In genomic region chr10:4460201-4460600, GRCm38 (mm10) we compare ENCODE assay signal across 22 mouse cellular contexts. TPM values are rescaled to one million over a fixed set of nuclear protein-coding genes. Genes with fewer than 3 reads are reported as not detected.
DNase-seq lines count a peak whose midpoint lies in the region; ATAC-seq lines count a peak whose summit lies in the region.
"Had no signal": no experiment of that assay in that cellular context is flagged by ENCODE, and none has a peak within 500 bp of the region (broad histone marks: within the 10 kb centered on the region; RNA-seq: fewer than 3 reads in every experiment).

No protein-coding gene starts in this region.

- no peak overlapping the region for H3K4me3 ChIP-seq in liver, embryonic 16.5 days (ENCODE audit: low read depth, low read length)
- H3K4me3 ChIP-seq: heart, adult 2 months; hindbrain, embryonic 12.5 days; left cerebral cortex, adult 2 months; limb, embryonic 10.5 days; midbrain, embryonic 10.5 days had no signal

- peak; percentile 49; the same call in 1 of the 2 replicates for ATAC-seq in granulocyte monocyte progenitor cell, adult 5-6 weeks (replicated peaks; ENCODE audit: poor library complexity, severe bottlenecking)
- ATAC-seq in liver, embryonic 16.5 days (ENCODE audit: low read depth), result peak; percentile 78

- 70% methylated on average over 2 of the region's 2 CpGs for WGBS in liver, embryonic 16.5 days (ENCODE audit: insufficient replicate concordance)

- no peak overlapping the region for H3K27ac ChIP-seq in liver, embryonic 16.5 days (ENCODE audit: low read length)
- H3K27ac ChIP-seq: heart, adult 2 months; hindbrain, embryonic 12.5 days; left cerebral cortex, adult 2 months; limb, embryonic 10.5 days; midbrain, embryonic 10.5 days had no signal

- H3K4me1 ChIP-seq in liver, embryonic 16.5 days (ENCODE audit: control insufficient read depth, low read depth, low read length), result no peaks in the 10 kb centered on the region
- H3K4me1 ChIP-seq: hindbrain, embryonic 12.5 days had no signal

- no peak overlapping the region for H3K9ac ChIP-seq in liver, embryonic 16.5 days (ENCODE audit: low read depth, low read length)
- H3K9ac ChIP-seq: hindbrain, embryonic 12.5 days had no signal

- DNase-seq in heart, adult 11 months, result peak; percentile 84
- DNase-seq in heart, postnatal 25 days (ENCODE audit: low spot score), result no peak
- peak; percentile 85 for DNase-seq in R1 (ENCODE audit: low read depth, low spot score)
- no peak for DNase-seq in adrenal gland, postnatal 4 days (ENCODE audit: low spot score in 2 of 2)
- DNase-seq in spleen, adult 12 weeks (ENCODE audit: low spot score), result no peak
- no peak for DNase-seq in frontal cortex, postnatal 10 days (ENCODE audit: low spot score in 2 of 2)
- DNase-seq: adrenal gland, postnatal 36 days; cerebellum, postnatal 10 days; heart, adult 2 months; kidney, adult 8-10 months; kidney, postnatal 25 days; lung, adult 2 months; lung, postnatal 36 days; right cerebral cortex, postnatal 25 days had no signal

- intact Hi-C loops in heart, postnatal 25 days (cut with DNase I), result no loop called here

- H3K27me3 ChIP-seq in liver, embryonic 16.5 days (ENCODE audit: control insufficient read depth, insufficient read depth, low read depth, low read length), result no peaks in the 10 kb centered on the region
- H3K27me3 ChIP-seq: hindbrain, embryonic 12.5 days had no signal

- H3K9me3 ChIP-seq in liver, embryonic 16.5 days (replicated peaks; ENCODE audit: control insufficient read depth, low read length), result no peaks in the 10 kb centered on the region
- H3K9me3 ChIP-seq: hindbrain, embryonic 12.5 days; limb, embryonic 10.5 days; midbrain, embryonic 10.5 days had no signal

- H3K36me3 ChIP-seq in liver, embryonic 16.5 days (ENCODE audit: control insufficient read depth, insufficient read depth), result 0 out of 2 replicates have a peak, but pooled peaks cover under 1% of the 10 kb centered on the region

- no peak overlapping the region for H3K4me2 ChIP-seq in liver, embryonic 16.5 days (ENCODE audit: low read depth, low read length)
- H3K4me2 ChIP-seq: hindbrain, embryonic 12.5 days had no signal

RNA-seq across cellular contexts. Expression of gene Ccdc170, which starts 22.1 kb away (rescaled TPM):
- total RNA-seq in heart, postnatal 25 days (2021), result under 1 TPM; 0.20 to 0.21 TPM
- total RNA-seq in granulocyte monocyte progenitor cell, adult 5-6 weeks (2014; fragmentation: Nextera tagmentation), result not detected in 2 replicates
- total RNA-seq in granulocyte monocyte progenitor cell, adult 5-6 weeks (2017), result 0.43 and 0.72 TPM in 2 replicates
- not detected in 2 replicates for polyA plus RNA-seq in liver, embryonic 16.5 days (2015; fragmentation: Nextera tagmentation; extraction: Ambion mirVana)
- total RNA-seq in adrenal gland, postnatal 4 days (2021), result 1 to 10 TPM in 1 of 2 experiments, under 1 TPM in 1; 0.79 to 2.0 TPM
- polyA plus RNA-seq: forebrain, embryonic 11.5 days; intestine, embryonic 14.5 days; midbrain, embryonic 10.5 days had no signal

RNA-seq across cellular contexts. Expression of gene Armt1, which starts 27.9 kb away (rescaled TPM):
- 1 to 10 TPM; 7.1 to 8.5 TPM for total RNA-seq in heart, postnatal 25 days (2021)
- total RNA-seq in granulocyte monocyte progenitor cell, adult 5-6 weeks (2014; fragmentation: Nextera tagmentation), result 34.1 and 46.8 TPM in 2 replicates
- 44.6 and 52.3 TPM in 2 replicates for total RNA-seq in granulocyte monocyte progenitor cell, adult 5-6 weeks (2017)
- polyA plus RNA-seq in liver, embryonic 16.5 days (2015; fragmentation: Nextera tagmentation; extraction: Ambion mirVana), result 12.7 and 12.8 TPM in 2 replicates
- total RNA-seq in adrenal gland, postnatal 4 days (2021), result 10 to 100 TPM; 20.0 to 21.6 TPM

RNA-seq across cellular contexts. Expression of gene Rmnd1, which starts 28.0 kb away (rescaled TPM):
- 10 to 100 TPM; 52.3 to 58.5 TPM for total RNA-seq in heart, postnatal 25 days (2021)
- total RNA-seq in granulocyte monocyte progenitor cell, adult 5-6 weeks (2014; fragmentation: Nextera tagmentation), result 53.9 and 72.4 TPM in 2 replicates
- 58.3 and 62.8 TPM in 2 replicates for total RNA-seq in granulocyte monocyte progenitor cell, adult 5-6 weeks (2017)
- 16.4 and 22.9 TPM in 2 replicates for polyA plus RNA-seq in liver, embryonic 16.5 days (2015; fragmentation: Nextera tagmentation; extraction: Ambion mirVana)
- total RNA-seq in adrenal gland, postnatal 4 days (2021), result 10 to 100 TPM; 46.8 to 49.4 TPM

Comparison
In these comparisons a context has a peak if more than half of its experiments do, and no peak if none do; other contexts are left out.
1. DNase-seq: peak in heart, adult 11 months (single experiment) and R1 (single experiment); none in heart, postnatal 25 days (single experiment), adrenal gland, postnatal 4 days (0 of 2), spleen, adult 12 weeks (single experiment) and frontal cortex, postnatal 10 days (0 of 2).